Mouse (Mus musculus): ENCODE measurements around the gene Gsc2.
A peak's percentile ranks its signal among the peaks of the same experiment; 100 is the strongest.
"Not testable (repeated sequence)": the region's sequence is repeated elsewhere in the genome, so short reads cannot be mapped to it uniquely, and the experiment has no call there.

Gsc2 gene

DNA sequence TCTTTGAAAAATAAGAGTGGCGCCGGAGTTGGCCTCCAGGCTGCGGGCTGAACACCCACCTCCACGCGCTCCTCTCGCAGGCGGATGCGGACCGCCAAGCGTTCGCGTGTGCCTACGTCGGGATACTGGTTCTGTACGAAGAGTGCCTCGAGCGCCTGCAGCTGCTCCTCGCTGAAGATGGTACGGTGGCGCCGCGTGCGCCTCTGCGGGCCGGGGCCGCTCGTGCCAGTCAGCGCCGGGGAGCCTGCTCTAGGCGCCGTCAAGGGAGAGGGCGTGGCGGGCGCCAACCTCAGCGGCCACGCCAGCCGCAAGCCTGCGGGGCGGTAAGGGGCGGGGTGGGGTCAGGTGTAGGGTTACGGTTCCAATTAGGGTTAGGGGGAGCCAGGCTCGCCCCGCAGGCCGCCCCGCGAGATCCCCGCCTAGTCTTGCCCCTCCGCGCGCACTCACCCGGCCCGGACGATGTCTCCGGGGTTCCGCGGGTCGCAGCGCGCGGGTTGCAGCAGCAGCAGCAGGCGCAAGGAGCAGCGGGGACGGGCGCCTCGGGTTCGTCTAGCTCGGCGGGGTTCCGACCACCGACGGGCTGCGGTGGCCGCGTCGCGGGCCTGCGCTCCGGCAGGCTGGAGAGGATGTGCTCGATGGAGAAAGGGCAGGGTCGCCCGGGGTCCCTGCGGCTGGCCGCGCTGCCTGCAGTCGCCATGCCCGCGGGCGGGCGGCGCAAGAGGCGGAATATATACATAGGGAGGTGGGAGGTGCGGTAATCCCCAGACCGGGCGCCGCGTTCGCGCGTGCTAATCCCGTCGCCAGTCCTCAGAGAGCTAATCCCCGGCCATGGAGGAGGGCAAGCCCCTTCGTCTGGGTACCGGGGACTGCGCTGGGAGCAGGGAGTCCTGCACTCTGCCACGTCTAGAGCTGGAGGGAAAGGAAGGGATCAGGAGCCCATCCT, at the start of gene Gsc2:
Gene Gsc2, minus strand, starts transcription at position 753 of the 943 bp plus-strand sequence.
- DNase-seq (ENCODE audit: extremely low read depth, low read depth) = no peak

DNA sequence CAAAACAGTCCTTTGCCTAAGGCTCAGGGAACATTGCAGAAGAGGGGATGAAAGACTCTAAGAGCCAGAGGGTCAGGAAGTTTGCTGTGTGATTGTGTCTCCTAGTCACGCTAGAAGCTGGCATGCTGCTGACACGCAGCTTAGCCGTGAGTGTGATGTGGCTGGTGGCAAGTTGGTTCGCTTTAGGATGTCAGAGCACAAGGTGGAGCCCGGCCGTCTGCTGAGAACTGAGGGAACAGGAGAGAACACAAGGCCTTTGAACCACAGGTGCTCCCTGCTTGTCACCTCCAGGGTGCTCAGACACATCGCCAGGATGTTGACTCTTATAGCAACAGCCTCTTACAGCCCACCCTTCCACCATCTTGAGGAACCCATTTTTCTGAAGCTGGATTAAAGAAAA, 47.2 kb upstream of the Gsc2 start:
- DNase-seq (ENCODE audit: extremely low read depth, low read depth) = no peak

DNA sequence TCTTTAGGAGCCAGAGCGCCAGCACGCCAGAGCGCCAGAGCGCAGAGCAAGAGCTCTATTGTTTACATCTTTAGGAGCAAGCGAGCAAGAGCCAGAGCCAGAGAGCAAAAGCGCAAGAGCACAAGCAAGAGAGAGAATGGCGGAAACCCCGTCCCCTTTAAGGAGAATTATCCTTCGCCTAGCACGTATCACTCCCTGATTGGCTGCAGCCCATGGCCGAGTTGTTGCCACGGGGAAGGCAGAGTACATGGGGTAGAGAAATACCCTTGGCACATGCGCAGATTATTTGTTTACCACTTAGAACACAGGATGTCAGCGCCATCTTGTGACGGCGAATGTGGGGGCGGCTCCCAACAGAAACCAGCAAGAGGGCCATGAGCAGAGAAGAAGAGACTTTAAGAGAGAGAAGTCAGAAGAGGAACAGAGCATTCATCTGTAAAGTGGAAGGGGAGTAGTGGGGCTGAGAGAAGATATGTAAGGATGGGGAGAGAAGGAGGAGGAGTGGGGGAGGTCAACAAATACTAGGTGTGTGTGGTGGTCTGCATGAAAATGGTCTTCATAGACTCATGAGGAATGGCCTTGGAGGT, 41.3 kb upstream of the Gsc2 start:
- DNase-seq (ENCODE audit: extremely low read depth, low read depth) = not testable (repeated sequence)

DNA sequence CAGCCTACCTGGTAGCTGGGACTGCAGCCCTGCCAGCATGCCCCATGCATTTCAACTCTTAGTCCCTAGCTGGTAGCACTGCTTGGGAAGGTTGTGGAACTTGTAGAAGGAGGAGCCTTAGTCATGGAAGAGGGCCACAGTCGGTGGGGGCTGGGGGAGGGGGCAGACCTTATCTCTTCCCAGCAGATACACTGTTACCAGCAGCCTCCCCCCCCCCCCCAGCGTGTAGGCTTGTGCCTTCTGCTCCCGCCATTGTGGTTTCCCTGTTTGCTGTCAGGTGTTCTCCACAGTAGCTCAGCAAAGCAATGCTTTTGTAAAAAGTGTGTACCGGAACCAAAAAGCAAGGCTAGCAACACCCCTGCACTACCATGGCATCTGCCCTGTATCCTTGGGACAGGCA, 36.8 kb upstream of the Gsc2 start:
- DNase-seq (ENCODE audit: extremely low read depth, low read depth) = no peak

DNA sequence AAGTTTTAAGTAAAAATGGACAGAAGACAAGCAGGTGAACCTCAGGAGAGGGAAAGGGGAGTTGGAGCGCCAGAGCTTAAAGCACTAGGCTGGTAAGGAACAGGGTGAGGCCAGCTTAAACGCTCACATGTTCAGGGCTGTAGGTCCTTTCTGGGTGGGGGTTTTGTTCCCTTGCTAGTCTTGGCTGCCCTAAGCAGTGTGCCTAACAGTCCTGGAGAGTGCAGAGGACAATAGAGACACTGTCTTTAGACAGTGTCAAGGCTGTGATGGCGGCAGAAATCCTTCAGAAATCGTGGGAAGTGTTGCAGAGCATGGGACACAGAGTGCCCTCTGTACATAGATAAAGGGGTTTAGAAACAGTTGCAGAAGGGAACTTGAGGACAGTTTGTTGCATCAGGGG, 35.2 kb upstream of the Gsc2 start:
- DNase-seq (ENCODE audit: extremely low read depth, low read depth) = no peak

DNA sequence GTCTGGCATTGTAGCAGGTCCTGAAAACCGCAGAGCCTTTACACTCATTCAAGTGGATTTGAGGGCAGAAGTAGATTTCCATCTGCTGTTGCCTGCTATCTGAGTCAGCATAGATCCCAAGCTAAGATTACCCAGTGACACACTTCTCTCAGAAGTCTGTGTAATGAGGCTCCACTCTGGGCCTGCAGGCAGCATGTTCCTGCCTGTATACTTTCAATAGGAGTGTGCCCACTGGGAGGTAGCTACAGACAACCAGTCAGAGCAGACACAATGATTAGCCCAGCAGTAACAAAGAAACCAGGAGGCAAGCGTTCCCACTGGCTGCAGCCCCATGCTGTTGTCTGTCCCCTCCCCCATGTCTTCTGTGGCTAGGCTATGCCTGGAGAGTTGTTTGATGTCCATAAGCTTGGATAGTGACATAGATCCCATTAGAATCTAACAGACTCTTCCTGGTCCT, 34.6 kb upstream of the Gsc2 start:
- no peak for DNase-seq (ENCODE audit: extremely low read depth, low read depth)

DNA sequence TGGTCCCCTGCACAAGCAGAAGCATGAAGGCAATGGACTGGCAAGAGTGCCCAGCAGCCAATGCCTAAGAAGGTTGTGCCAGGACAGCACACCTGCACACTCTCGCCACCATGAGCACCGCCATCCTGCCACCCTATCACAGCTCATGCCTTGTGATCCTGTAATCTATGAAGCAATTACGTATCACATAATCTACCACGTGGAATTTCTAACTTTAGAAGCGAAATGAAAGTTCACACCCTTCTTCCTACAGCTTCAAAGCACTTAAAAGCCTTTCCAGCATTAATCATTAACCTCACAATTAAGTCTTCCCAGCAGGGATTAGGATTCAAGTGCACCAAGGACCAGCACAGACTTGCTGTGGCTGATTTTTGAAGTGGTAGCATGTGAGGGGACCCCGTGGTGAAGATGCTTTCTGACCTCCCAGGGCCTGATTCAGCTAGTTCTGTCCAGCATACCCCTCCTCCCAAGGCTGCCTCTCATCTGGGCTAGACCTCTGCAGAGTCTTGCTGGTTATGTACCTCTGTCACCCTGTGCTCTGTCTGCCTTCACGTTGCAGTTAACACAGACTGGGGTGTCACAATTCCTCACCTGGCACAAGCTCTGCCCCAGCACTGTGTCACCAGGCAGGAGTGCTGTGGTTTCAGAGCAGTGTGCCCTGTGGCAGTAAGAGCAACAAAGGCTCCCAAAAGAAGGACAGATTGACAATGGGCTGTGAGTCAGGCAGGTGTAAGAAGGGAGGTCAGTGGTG, 30.4 kb upstream of the Gsc2 start:
- DNase-seq (ENCODE audit: extremely low read depth, low read depth) = no peak

DNA sequence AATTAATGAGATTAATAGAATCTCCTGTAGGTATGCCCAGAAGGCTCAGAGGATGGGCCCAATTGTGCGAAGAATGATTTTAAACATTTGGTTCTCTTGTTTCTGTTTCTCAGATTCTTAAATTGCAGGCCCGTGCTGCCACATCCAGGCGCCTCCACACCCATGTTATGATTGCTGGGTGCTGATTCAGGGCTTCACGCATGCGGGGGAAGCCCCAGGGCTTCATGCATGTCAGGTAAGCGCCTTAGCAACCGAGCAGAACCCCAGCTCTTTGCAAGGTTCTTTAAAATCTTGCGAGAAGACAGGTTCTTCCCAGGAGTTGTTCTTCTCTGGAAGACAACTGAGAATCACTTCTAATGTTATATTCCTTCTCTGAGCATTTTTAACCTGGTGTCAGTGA, 28.6 kb upstream of the Gsc2 start:
- DNase-seq (ENCODE audit: extremely low read depth, low read depth) = no peak

DNA sequence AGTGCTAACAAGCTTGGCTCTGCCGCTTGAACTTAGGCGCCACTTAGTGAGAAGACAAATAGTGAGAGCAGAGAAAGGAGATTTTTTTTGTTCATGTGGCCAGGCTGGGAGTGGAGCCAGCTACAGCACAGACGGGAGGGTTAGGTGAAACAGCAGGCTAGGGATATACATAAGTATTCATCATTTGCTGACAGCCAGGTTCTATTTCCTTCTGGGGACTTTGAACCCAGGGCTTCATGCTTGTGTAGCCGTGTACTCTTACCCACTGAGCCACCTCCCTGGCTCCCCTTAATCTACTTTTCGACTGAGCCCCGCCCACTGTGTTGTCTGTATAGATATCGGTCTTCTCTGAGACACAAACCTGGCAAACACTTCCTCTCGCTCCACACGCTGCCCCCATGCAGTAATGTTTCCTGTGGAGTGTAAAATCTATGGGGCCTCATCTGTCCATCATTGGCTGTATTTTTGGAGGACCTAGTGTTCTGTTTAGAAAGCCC, 24.4 kb upstream of the Gsc2 start:
- DNase-seq (ENCODE audit: extremely low read depth, low read depth) = peak; percentile 74

DNA sequence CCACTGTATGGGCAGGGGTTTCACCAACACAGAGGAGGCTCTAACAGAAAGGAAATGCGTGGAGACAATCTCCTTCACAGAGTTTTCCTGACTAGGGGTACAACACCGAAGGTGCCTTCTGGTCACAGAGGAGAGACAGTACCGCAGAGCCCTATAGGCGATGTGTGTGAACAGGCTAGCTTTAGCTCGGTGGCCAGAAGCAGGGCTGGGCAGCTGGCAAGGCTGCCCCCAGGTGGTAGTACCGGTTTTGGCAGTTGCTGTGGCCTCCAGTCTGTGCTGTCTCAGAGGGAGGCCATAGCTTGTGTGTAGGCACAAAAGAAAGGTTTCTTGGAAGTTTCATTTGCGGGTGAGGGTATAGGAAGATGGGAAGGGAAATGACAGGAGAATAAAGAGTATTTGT, 24.0 kb upstream of the Gsc2 start:
- DNase-seq (ENCODE audit: extremely low read depth, low read depth) = peak; percentile 76

DNA sequence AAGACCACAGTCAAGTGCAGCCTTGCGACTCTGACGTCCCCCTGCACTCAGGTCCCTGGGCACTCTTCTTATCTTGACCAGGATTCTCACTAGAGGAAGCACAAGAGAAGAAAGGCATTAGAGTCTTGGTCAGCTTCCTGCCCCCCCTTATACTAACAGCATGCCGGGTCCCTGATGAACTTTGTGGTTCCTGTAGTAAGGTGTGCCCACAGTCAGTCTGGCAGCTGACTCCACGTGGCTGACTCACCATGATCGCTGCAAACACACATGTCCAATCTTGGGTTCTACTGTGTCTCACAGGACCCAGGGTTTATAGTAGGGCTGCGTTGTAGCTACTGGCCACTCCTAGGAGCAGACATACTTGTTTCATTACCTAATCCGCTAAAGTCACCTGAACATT, 23.3 kb upstream of the Gsc2 start:
- no peak for DNase-seq (ENCODE audit: extremely low read depth, low read depth)

DNA sequence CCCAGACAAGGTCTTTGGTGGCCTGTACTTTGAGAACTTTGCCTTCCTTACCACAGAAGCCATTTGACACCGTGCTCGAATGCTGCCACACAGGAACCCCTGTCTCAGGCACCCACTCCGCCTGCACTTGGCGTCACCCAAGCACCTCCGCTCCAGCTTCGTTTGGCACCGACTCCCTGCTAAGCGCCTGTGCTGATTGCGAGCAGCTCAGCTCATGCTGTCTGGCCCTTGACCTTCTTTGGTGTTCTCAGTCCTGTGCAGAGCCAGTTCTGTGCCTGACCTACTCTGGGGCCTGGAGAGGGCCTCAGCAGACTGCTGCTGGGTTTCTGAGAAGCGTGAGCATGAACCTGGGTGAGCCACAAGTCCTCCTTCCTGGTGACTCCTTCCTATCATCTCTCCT, 21.9 kb upstream of the Gsc2 start:
- no peak for DNase-seq (ENCODE audit: extremely low read depth, low read depth)

DNA sequence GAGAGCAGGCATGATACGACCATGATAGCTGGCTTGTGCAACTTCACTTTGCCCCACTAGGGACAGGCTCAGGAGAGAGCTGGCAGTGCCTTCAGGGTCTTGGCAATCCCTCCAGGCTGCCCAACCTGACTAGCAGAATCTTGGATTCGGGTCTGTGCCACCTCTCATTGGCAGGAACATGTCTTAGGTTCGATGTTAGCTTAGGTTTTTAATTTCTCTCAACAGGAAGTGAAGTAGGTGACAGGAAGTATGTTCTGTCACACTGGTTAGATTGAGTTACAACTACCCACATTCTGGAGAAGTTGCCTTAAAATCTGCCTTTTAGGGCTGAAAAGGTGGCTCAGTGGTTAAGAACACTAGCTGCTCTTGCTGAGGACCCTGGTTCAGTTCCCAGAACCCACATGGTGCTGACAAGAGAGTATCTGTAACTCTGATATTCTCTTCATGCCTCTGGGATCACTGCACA, 19.6 kb upstream of the Gsc2 start:
- DNase-seq (ENCODE audit: extremely low read depth, low read depth) = no peak

DNA sequence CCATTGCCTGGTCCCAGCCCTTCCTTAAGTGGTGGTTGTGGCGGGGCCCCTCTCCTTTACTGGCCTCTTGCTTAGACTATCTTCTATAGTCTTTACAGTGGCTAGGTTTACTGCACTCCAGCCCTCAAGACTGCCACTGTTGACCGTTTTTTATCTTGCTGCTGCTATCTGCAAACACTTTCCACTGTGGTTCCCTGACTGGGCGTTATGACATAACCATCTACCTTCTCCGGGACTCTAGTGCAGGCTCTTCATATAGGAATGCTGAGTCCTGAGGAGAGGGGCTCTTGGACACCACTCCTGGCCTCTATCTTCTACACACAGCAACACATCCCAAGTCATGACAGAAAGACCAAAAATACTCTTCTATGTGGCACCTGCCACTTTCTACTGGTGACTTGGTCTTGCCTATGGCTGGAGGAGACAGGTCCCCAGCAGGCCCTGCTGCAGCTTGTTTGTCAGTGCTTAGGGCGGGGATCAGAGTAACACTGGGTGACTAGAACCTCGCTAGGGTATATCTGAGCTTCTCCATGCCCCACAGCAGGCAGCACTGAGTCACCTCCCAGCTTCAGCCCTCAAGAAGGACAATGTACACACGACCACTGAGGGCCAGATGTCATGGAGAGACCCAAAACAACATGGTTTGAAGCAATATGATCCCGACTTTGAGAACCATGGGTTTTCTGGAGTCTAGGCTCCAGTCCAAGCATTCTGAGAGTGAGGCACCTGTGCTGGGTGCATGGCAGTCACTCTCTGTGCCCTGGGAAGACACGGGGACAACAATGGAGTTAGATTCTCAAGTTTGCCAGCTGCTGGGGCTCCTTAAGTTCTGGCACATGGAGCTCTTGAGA, 19.0 kb upstream of the Gsc2 start:
- peak; percentile 34 for DNase-seq (ENCODE audit: extremely low read depth, low read depth)

DNA sequence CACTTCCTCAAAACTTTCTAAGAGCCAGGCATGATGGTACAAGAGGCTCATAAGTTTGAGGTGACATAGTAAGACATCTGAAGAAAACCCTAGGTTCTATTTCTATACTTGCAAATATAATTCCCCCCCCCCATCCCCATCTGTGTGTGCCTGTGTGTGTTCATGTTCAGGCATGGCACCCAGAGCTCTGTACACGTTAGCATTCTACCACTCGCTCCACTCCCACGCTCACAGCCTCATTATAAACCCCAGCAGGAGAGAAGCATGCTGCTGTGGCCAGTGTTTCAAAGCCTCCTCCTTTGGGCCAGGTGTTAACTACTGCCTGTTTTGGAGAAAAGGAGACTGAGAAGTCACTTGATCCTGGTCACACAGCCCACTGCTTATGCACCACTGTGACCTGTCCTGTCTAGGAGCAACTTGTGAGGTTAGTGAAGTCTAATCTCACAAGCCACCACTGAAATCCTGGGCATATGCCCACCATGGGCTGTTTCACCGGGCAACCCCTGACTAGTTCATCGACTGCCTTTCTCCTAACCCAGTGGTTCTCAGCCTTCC, 17.1 kb upstream of the Gsc2 start:
- no peak for DNase-seq (ENCODE audit: extremely low read depth, low read depth)

DNA sequence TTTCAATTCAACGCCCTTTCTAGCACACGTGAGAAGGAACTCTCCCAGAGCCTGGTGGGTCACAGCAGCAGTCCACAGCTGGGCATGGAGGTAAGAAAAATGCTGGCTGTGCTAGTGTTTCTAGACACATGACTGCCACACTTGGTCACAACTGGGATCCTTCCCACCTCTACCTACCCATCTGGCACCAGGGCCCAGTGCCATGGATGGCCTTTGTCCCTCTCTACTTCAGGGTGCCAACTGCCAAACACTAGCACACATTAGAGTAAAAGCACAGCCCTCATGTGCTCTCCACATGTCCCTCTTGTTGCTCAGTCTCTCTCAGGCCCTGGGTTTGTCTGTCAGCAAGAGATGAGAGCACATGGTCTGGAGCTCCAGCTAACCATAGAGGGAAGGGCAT, 14.8 kb upstream of the Gsc2 start:
- no peak for DNase-seq (ENCODE audit: extremely low read depth, low read depth)

DNA sequence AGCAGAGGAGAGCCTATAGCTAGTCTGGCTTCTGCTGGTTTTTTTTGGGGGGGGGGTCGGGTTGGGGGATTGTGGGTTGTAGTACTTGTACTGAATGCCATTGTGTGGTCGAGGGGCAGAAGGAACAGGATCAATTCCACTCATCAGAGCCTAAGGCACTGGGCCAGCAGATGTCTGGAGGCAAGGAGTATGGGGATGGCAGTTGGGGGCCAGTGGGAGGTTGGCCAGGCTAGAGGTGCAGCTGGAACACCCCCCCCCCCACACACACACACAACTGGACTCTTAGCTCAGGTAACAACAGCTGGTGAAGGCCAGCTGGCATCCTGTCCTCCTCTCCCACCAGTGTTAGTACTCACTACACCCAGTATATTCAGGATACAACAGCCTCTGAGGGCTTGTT, 14.4 kb upstream of the Gsc2 start:
- no peak for DNase-seq (ENCODE audit: extremely low read depth, low read depth)

DNA sequence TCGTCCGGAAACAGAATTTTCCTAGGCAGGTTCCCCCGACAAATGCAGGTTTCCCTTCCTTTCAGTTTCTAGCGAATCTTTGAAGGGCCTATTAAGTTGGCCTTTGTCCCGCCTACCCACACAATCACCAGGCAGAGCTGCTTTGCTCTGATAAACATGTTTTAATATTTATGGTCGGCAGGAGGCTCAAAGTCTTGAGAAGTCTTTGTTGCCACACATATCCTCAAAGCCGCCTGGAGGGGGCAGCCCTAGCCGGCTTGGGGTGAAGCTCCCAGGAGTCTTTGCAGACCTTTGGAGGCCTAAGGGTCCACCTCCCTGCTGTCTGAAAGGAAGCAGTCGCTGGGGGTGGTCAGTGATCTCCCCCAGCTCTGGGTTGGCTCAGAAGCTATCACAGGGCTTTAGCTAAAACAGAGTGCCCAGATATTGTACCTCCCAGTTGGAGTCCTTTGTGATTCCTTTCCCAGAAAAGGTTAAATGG, 13.8 kb upstream of the Gsc2 start:
- DNase-seq (ENCODE audit: extremely low read depth, low read depth) = peak; percentile 89

DNA sequence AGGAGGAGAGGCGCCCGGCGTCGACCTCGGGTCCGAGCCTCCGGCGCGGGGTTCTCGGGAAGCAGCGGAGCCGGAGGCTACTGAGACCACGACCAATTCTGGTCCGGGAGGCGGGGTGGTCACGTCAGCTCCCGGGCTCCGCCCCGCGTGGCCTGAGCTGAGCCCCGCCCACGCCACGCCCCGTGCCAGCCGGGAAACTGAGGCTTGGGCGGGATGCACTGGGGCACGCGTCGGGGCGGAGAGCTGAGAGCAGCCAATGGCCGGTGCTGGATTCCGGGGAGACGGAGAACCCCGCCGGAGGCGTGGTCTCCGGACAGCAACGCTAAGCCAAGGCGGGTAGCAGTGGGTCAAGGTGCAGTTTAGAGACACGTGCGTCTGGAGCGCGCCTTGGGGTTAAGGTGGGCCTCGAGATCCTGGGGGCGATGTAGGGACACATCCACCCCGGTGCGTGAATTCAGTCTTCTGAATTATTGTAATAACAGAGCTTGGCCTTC, 13.3 kb upstream of the Gsc2 start, which contains the start of gene Slc25a1:
Gene Slc25a1, minus strand, starts transcription at position 133 of the 494 bp plus-strand sequence.
- DNase-seq (ENCODE audit: extremely low read depth, low read depth) = peak; percentile 66

Data from MEL-GATA-1-ER (cell line).